Mouse (Mus musculus) forebrain, embryonic 16.5 days (tissue): ENCODE results near the gene Fhl3. TPM values are rescaled to one million over a fixed set of nuclear protein-coding genes. Genes with fewer than 3 reads are reported as not detected.
"Not testable (repeated sequence)": the region's sequence is repeated elsewhere in the genome, so short reads cannot be mapped to it uniquely, and the experiment has no call there.

Source experiments
- ATAC-seq: fragments of 200-750 bp; cut with Nextera tagmentation; 2 replicates; pipeline ENCODE4 v1.8.0; 2017; ENCODE audit warnings: mild to moderate bottlenecking, moderate library complexity
- H3K27ac ChIP-seq: fragments of 300-500 bp; sonication (generic); 2 replicates; pipeline ENCODE4 v1.5.1; 2014; ENCODE audit warnings: low read length, control low read depth
- H3K27me3 ChIP-seq: fragments of 300-500 bp; sonication (generic); replicated peaks from 2 replicates; pipeline ENCODE4 v1.6.1; 2014; ENCODE audit warnings: low read length; ENCODE audit not compliant: control insufficient read depth, insufficient read depth
- H3K36me3 ChIP-seq: fragments of 300-500 bp; sonication (generic); 2 replicates; pipeline ENCODE4 v1.6.1; 2014; ENCODE audit not compliant: control insufficient read depth, insufficient read depth
- H3K4me1 ChIP-seq: fragments of 300-500 bp; sonication (generic); replicated peaks from 2 replicates; pipeline ENCODE4 v1.6.1; 2014; ENCODE audit warnings: low read length; ENCODE audit not compliant: control insufficient read depth, insufficient read depth
- H3K4me2 ChIP-seq: fragments of 300-500 bp; sonication (generic); 2 replicates; pipeline ENCODE4 v1.6.1; 2014; ENCODE audit warnings: mild to moderate bottlenecking, low read length, control low read depth
- H3K4me3 ChIP-seq: fragments of 300-500 bp; sonication (generic); replicated peaks from 2 replicates; pipeline ENCODE4 v1.5.1; 2014; ENCODE audit warnings: mild to moderate bottlenecking, low read length, control low read depth
- H3K9ac ChIP-seq: fragments of 300-500 bp; sonication (generic); replicated peaks from 2 replicates; pipeline ENCODE4 v1.6.1; 2014; ENCODE audit warnings: low read depth, low read length, control low read depth
- H3K9me3 ChIP-seq: fragments of 300-500 bp; sonication (generic); 2 replicates; pipeline ENCODE4 v1.6.1; 2016; ENCODE audit warnings: low read length; ENCODE audit not compliant: control insufficient read depth
- WGBS: fragments of 180-500 bp; shearing (Covaris S2); extraction: QIAGEN DNeasy Blood & Tissue Kit; methylation state at CpG from one replicate; pipeline ENCODE4 v1.1.7; 2014; 5-methylcytosine and 5-hydroxymethylcytosine counted together
- polyA plus RNA-seq: library from polyadenylated mRNA; unstranded; fragments of >200 nt; fragmentation: Nextera tagmentation; extraction: Ambion mirVana; gene quantifications from 2 replicates; pipeline ENCODE4 v1.2.1, GENCODE M21; 2015

Gene Fhl3
- polyA plus RNA-seq, 1 experiment from 2014 or later, result 1.9 TPM

DNA sequence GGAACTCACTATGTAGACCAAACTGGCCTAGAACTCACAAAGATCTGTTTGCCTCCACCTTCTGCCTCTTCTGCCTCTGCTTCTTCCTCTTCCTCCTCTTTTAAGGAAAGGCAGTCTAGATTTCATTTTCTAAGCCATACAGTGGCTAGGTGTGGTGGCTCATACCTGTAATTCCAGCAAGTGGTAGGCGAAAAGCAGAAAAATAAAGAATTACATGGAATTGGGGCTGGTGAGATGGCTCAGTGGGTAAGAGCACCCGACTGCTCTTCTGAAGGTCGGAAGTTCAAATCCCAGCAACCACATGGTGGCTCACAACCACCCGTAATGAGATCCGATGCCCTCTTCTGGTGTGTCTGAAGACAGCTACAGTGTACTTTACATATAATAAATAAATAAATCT, 13.3 kb downstream of the Fhl3 start:
- not testable (repeated sequence) for H3K36me3 ChIP-seq, H3K4me3 ChIP-seq, H3K27me3 ChIP-seq, H3K9ac ChIP-seq, H3K27ac ChIP-seq, H3K4me2 ChIP-seq, ATAC-seq, H3K9me3 ChIP-seq
- 78% methylated on average over 4 of the region's 5 CpGs for WGBS
- H3K4me1 ChIP-seq, result peaks cover 26% of the 10 kb centered on the region

DNA sequence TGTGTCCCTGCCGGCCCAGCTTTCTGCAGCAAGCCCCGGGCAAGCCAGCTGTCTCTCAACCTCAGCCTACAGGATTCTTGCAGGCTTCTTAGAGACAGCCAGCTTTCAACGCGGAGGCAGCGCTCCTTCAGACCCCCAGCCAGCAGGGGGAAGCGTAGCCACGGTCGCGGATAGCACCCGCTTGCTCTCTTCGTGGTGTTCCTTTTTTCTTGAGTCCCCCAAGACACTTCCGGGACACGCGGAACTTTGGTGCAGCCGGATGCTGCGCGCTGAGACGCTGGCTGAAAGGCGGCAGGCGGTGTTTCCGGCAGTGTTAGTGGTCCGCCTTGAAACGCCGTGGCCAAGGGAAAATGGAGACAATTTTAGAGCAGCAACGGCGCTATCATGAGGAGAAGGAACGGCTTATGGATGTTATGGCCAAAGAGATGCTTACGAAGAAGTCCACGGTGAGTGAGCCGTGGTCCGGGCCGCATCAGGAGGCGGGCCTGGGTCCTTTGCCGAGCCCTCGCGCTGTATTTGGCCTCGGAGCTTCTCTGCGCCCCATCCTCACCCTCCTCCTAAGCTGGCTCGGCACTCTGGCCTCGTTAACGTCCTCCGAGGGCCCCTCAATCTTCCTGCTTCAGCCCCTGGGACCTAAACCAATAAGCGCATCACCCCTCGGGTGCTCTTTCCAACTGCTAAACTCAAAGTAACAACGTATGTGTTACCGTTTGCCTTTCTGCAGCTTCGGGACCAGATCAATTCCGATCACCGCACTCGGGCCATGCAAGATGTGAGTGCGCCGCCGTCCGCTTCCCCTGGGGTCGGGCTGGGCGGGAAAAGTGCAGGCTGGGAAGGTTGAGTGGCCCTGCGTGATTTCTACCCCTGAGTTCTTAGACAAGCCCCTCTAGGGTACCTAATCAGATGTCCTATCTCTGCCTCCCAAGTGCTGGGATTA, 14.3 kb downstream of the Fhl3 start, which contains the start of gene Sf3a3:
Gene Sf3a3 (plus strand): TSS at position 232 of the 937 bp plus-strand sequence.
- no peaks in the 10 kb centered on the region for H3K9me3 ChIP-seq
- peak; percentile 97 for ATAC-seq
- peak within 1 kb of the TSS; percentile 84 for H3K4me3 ChIP-seq
- H3K36me3 ChIP-seq, result peaks cover 13% of the 10 kb centered on the region
- peaks cover 20% of the 10 kb centered on the region for H3K4me1 ChIP-seq
- under 1% methylated on average over 57 of the region's 57 CpGs for WGBS
- peak within 1 kb of the TSS; percentile 86 for H3K9ac ChIP-seq
- H3K27me3 ChIP-seq, result peaks cover 4% of the 10 kb centered on the region
- peak within 1 kb of the TSS; percentile 95 for H3K4me2 ChIP-seq
- H3K27ac ChIP-seq, result peak within 1 kb of the TSS; percentile 68

DNA sequence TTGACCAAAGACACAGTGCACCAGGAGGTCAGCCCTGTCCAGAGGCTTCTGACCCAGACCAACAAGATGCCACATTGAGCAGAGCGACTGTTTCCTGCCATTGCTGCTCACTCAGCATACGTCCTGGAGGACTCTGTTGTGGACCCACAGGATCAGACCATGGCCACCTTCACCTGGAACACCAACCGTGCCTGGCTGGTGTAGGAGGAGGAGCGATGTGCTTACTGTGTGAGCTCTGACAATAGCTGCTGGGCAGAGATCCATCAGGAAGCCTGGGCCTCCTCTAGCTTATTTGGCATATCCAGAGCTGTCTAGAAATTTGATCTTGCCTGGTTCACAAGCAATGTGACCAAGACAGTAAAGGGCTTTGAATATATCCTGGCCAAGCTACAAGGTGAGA, 18.6 kb downstream of the Fhl3 start:
- ATAC-seq, result no peak
- H3K4me2 ChIP-seq, result no peak overlapping the region
- H3K9ac ChIP-seq, result no peak overlapping the region
- peaks cover 26% of the 10 kb centered on the region for H3K36me3 ChIP-seq
- H3K27ac ChIP-seq, result no peak overlapping the region
- no peak overlapping the region for H3K4me3 ChIP-seq
- H3K4me1 ChIP-seq, result peaks cover 17% of the 10 kb centered on the region
- WGBS, result 92% methylated on average over 4 of the region's 4 CpGs
- H3K27me3 ChIP-seq, result no peaks in the 10 kb centered on the region
- no peaks in the 10 kb centered on the region for H3K9me3 ChIP-seq

- no peaks in the 10 kb centered on the region for H3K4me1 ChIP-seq
- 78% methylated on average over 6 of the region's 6 CpGs for WGBS
- no peak for ATAC-seq
- no peaks in the 10 kb centered on the region for H3K9me3 ChIP-seq
- H3K27ac ChIP-seq, result no peak overlapping the region
- H3K4me3 ChIP-seq, result no peak overlapping the region
- no peak overlapping the region for H3K4me2 ChIP-seq
- no peak overlapping the region for H3K9ac ChIP-seq
- H3K27me3 ChIP-seq, result no peaks in the 10 kb centered on the region
- H3K36me3 ChIP-seq, result peaks cover 62% of the 10 kb centered on the region
Measured at GRCm38 (mm10) chr4:124726121-124726520, 25.6 kb downstream of the Fhl3 start.

- H3K4me2 ChIP-seq, result no peak overlapping the region
- peaks cover 6% of the 10 kb centered on the region; the same call in 1 of the 2 replicates for H3K36me3 ChIP-seq
- no peak overlapping the region for H3K27ac ChIP-seq
- ATAC-seq, result no peak
- no peak overlapping the region for H3K9ac ChIP-seq
- H3K4me3 ChIP-seq, result no peak overlapping the region
- 62% methylated on average over 2 of the region's 2 CpGs for WGBS
- H3K9me3 ChIP-seq, result no peaks in the 10 kb centered on the region
- peaks cover 6% of the 10 kb centered on the region for H3K4me1 ChIP-seq
- H3K27me3 ChIP-seq, result no peaks in the 10 kb centered on the region
Measured at GRCm38 (mm10) chr4:124736952-124737351, 36.5 kb downstream of the Fhl3 start.

GRCm38 (mm10) chr4:124737486-124737885, 37.0 kb downstream of the Fhl3 start:
- Histone ChIP-seq H3K4me1 (peaks cover 11% of the 10 kb centered on the region), H3K4me3 (no peak overlapping the region), H3K4me2 (no peak overlapping the region), H3K9ac (no peak overlapping the region), H3K27ac (no peak overlapping the region), H3K9me3 (no peaks in the 10 kb centered on the region), H3K36me3 (peaks cover 6% of the 10 kb centered on the region; the same call in 1 of the 2 replicates), H3K27me3 (no peaks in the 10 kb centered on the region)
- no peak for ATAC-seq
- 77% methylated on average over 5 of the region's 5 CpGs for WGBS

- Histone ChIP-seq H3K36me3 (0 out of 2 replicates have a peak, but pooled peaks cover 2% of the 10 kb centered on the region), H3K9me3 (no peaks in the 10 kb centered on the region), H3K4me1 (peaks cover 12% of the 10 kb centered on the region), H3K4me2 (no peak overlapping the region), H3K27ac (no peak overlapping the region), H3K4me3 (no peak overlapping the region), H3K9ac (no peak overlapping the region), H3K27me3 (no peaks in the 10 kb centered on the region)
- no peak for ATAC-seq
- 61% methylated on average over 4 of the region's 4 CpGs for WGBS
Measured at GRCm38 (mm10) chr4:124738013-124738412, 37.5 kb downstream of the Fhl3 start.

GRCm38 (mm10) chr4:124738783-124739182, 38.3 kb downstream of the Fhl3 start:
- WGBS, result 60% methylated on average over 1 of the region's 1 CpGs
- H3K4me3 ChIP-seq, result no peak overlapping the region
- H3K9ac ChIP-seq, result no peak overlapping the region
- peaks cover 12% of the 10 kb centered on the region for H3K4me1 ChIP-seq
- no peak overlapping the region for H3K27ac ChIP-seq
- H3K9me3 ChIP-seq, result no peaks in the 10 kb centered on the region
- no peaks in the 10 kb centered on the region for H3K27me3 ChIP-seq
- ATAC-seq, result no peak
- H3K36me3 ChIP-seq, result 0 out of 2 replicates have a peak, but pooled peaks cover under 1% of the 10 kb centered on the region
- no peak overlapping the region for H3K4me2 ChIP-seq

DNA sequence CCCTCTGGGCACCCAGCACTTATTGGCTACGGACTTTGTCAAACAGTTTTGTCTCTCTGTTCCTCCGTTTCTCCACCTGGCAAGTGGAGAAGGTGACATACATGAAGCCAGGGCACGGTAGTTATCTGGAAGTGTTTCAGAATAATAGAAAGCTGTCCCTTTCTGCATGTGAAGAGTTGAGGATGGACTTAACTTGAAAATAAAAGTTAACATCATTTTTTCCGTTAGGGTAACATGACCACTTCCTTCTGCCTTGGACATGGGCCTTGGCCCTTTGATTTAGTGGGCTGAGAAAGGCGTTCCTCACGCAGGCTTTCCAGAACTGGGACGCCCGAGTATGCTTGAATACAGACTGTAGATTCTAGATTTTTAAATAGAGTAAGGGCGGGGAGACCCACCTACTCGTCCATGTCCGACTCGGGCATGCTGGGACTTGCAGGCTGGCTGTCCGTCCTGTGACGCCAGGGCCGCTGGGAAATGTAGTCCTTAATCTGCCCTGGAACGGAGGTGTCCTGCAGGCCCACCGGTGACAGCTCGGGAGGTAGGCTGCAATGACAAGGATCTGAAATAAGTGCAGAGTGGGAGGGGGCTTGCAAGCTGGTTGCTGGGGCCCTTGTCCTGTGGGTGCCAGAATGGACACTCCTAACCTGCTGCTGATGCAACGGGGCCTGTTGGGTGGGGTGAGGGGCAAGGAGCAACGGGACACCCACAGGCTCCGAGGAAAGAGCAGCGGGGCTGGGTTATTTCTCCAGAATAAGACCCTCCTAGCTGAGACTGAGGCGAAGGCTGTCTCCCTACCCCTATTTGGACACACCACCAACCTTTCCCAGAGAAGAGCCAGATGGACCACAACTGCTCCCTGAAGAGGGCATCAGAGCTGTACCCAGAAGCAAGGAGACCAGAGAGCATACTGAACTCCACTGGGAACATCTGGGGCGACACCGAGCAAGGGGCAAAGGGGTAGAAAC, 41.2 kb downstream of the Fhl3 start, which contains the start of gene Inpp5b:
Gene Inpp5b (plus strand): TSS at position 475 of the 968 bp plus-strand sequence.
- WGBS, result 16% methylated on average over 25 of the region's 25 CpGs
- Histone ChIP-seq H3K4me1 (peaks cover 12% of the 10 kb centered on the region), H3K4me3 (peak within 1 kb of the TSS; percentile 74), H3K4me2 (peak within 1 kb of the TSS; percentile 84), H3K27ac (peak within 1 kb of the TSS; percentile 9; the same call in 1 of the 2 replicates), H3K36me3 (no peaks in the 10 kb centered on the region), H3K27me3 (no peaks in the 10 kb centered on the region), H3K9ac (peak within 1 kb of the TSS; percentile 78), H3K9me3 (no peaks in the 10 kb centered on the region)
- peak; percentile 95 for ATAC-seq
